Comparison of ENCODE assay signal across 8 mouse cellular contexts in the genomic region with DNA sequence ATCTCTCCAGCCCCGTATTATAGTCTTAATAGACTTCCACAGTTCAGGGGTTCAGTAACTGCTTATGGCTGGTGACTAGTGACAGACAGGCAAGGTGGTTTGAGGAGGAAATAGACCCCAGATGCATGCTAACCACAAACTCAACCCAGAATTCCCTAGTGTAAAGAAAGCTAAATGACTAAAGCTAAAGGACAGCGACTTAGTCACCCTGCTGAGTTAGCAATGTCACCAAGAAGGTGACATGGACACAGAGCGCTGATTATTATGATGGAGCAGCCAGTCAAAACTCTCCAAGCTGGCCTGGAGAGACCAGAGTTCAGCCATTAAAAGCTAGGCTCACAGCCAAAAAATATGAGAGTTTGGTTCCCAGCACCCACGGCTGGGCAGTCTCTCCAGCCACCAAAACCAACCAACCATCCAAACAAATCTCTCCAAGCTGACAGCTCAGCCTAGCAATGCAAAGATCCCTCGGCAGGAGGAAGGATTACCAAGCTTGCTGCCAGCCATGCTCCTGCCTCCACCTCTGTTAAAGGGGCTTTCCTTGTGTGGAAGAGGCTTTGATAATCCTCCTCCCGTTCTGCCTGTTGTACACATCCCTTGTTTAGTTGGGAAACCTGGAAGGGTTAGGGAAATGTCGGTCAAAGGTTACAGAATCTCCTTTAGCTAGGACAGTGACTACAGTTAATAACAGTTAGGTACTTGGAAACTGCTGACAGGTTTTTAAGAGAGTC. TPM values are rescaled to one million over a fixed set of nuclear protein-coding genes. Genes with fewer than 3 reads are reported as not detected.
DNase-seq lines count a peak whose midpoint lies in the region; ATAC-seq and TF ChIP-seq lines count a peak whose summit lies in the region.

No protein-coding gene starts in this region.

- H3K79me2 ChIP-seq in myocyte (ENCODE audit: control insufficient read depth, insufficient read depth): peaks cover 60% of the 10 kb centered on the region

- in situ Hi-C loops in Patski (cut with MboI; ENCODE audit: low pct_unique_long_range_greater_than_20kb): loop anchor here (5.0 to 25.0 kb wide), 3 partner anchors 202 to 1345 kb away; no protein-coding TSS in a partner anchor

- no peak for DNase-seq in left cerebral cortex, adult 2 months (ENCODE audit: extremely low spot score in 1 of 2, low spot score in 2 of 2)
- no peak for DNase-seq in left cerebral cortex, postnatal 10 days (ENCODE audit: extremely low spot score in 1 of 2, low spot score in 2 of 2)
- peak; percentile 79 for DNase-seq in Patski (ENCODE audit: low read depth, low spot score)
- DNase-seq in kidney, adult 11 months: peak; percentile 72
- DNase-seq in gastrocnemius, adult 8-10 months (ENCODE audit: low spot score in 2 of 2): no peak
- DNase-seq in left cerebral cortex, adult 9 months (ENCODE audit: low spot score in 2 of 2): no peak
- DNase-seq in cerebellum, postnatal 4 days (ENCODE audit: low spot score in 2 of 2): no peak

- POLR2A ChIA-PET in Patski (lab: Charles Lee): interaction anchor here (0.6 to 1.5 kb wide), 3 partner anchors 27 to 65 kb away, joined by 3 to 4 read pairs (median 4); no protein-coding TSS in a partner anchor

- H3ac ChIP-seq in myocyte (ENCODE audit: control insufficient read depth, insufficient read length): no peak overlapping the region

- no peak for TF ChIP-seq CTCF in left cerebral cortex, adult 2 months (IDR thresholded peaks at IDR 0.05)
- no peak for TF ChIP-seq CTCF in Patski (IDR thresholded peaks at IDR 0.05)

- peak; percentile 10 for ATAC-seq in Patski

- intact Hi-C loops in left cerebral cortex, adult 2 months (cut with DNase I): loop anchor here (1.0 to 5.0 kb wide), 2 partner anchors 117 to 134 kb away; no protein-coding TSS in a partner anchor
- intact Hi-C loops in left cerebral cortex, postnatal 10 days (cut with DNase I): no loop called here

- CTCF ChIA-PET in Patski (lab: Charles Lee): interaction anchor here (1.1 to 4.1 kb wide), 5 partner anchors 9 to 53 kb away, joined by 3 to 42 read pairs (median 5); no protein-coding TSS in a partner anchor

- TF ChIP-seq POLR2A in myocyte (IDR thresholded peaks at IDR 0.05; ENCODE audit: insufficient read length, low read depth): no peak

- no peak overlapping the region; the same call in 1 of the 2 replicates for H3K4me3 ChIP-seq in left cerebral cortex, adult 2 months
- peak overlapping the region; percentile 82 for H3K4me3 ChIP-seq in myocyte

- 0 out of 2 replicates have a peak overlapping the region, but pooled peaks have one; percentile 12 for H3K27ac ChIP-seq in left cerebral cortex, adult 2 months

- H3K27me3 ChIP-seq in Patski: no peaks in the 10 kb centered on the region
- H3K27me3 ChIP-seq in myocyte (ENCODE audit: control insufficient read depth, insufficient read depth, insufficient read length): no peaks in the 10 kb centered on the region

- peak overlapping the region; percentile 81 for H3K4me2 ChIP-seq in myocyte (ENCODE audit: low read depth)

- H3K36me3 ChIP-seq in myocyte (ENCODE audit: control insufficient read depth, insufficient read depth): peaks cover 5% of the 10 kb centered on the region

TF ChIP-seq in myocyte, 11 proteins besides CTCF, POLR2A, EP300 and RAD21:
- TF ChIP-seq MYOD1 (IDR thresholded peaks at IDR 0.05; ENCODE audit: control insufficient read depth in 1 of 3, insufficient read length in 2 of 3, low read depth in 2 of 3): no peak
- TF ChIP-seq USF1 (IDR thresholded peaks at IDR 0.05; ENCODE audit: low read depth): no peak
- no peak for TF ChIP-seq E2F4 (IDR thresholded peaks at IDR 0.05; ENCODE audit: insufficient read depth)
- TF ChIP-seq POLR2AphosphoS2 (IDR thresholded peaks at IDR 0.05; ENCODE audit: insufficient read length, low read depth): no peak
- TF ChIP-seq SRF (IDR thresholded peaks at IDR 0.05; ENCODE audit: control insufficient read depth, insufficient read length, low read depth): no peak

RNA-seq across cellular contexts. Expression of a gene that starts 2.6 kb away (rescaled TPM):
- 100 to 1,000 TPM; 302 TPM for total RNA-seq in left cerebral cortex, adult 2 months (2021)
- total RNA-seq in left cerebral cortex, postnatal 10 days (2021): 100 to 1,000 TPM; 462 to 490 TPM
- polyA plus RNA-seq in Patski (2021) (197 TPM), myocyte (2012; fragmentation: generic; extraction: Trizol) (142 TPM)
- total RNA-seq in gastrocnemius, adult 8-10 months (2022): 100 to 1,000 TPM in 3 of 4 experiments, 10 to 100 TPM in 1; 94.3 to 146 (median 115) TPM

RNA-seq across cellular contexts. Expression of a gene that starts 29.2 kb away (rescaled TPM):
- 10 to 100 TPM; 16.1 to 16.7 TPM for total RNA-seq in left cerebral cortex, adult 2 months (2021)
- 10 to 100 TPM; 18.0 to 23.5 TPM for total RNA-seq in left cerebral cortex, postnatal 10 days (2021)
- 45.0 TPM for polyA plus RNA-seq in Patski (2021)
- 13.6 TPM for polyA plus RNA-seq in myocyte (2012; fragmentation: generic; extraction: Trizol)
- total RNA-seq in gastrocnemius, adult 8-10 months (2022): 1 to 10 TPM in 3 of 4 experiments, under 1 TPM in 1; 0.89 to 1.8 (median 1.2) TPM

RNA-seq across cellular contexts. Expression of a gene that starts 40.8 kb away (rescaled TPM):
- total RNA-seq in left cerebral cortex, adult 2 months (2021): 1 to 10 TPM; 1.7 to 2.1 TPM
- 1 to 10 TPM; 2.0 to 2.2 TPM for total RNA-seq in left cerebral cortex, postnatal 10 days (2021)
- polyA plus RNA-seq in Patski (2021) (46.8 TPM), myocyte (2012; fragmentation: generic; extraction: Trizol) (2.2 TPM)
- total RNA-seq in gastrocnemius, adult 8-10 months (2022): 1 to 10 TPM; 5.5 to 7.5 (median 6.9) TPM

RNA-seq across cellular contexts. Expression of a gene that starts 54.1 kb away (rescaled TPM):
- total RNA-seq in left cerebral cortex, adult 2 months (2021): 10 to 100 TPM; 40.8 to 47.2 TPM
- total RNA-seq in left cerebral cortex, postnatal 10 days (2021): 10 to 100 TPM; 31.3 to 32.5 TPM
- polyA plus RNA-seq in Patski (2021) (not detected), myocyte (2012; fragmentation: generic; extraction: Trizol) (0.02 TPM)
- total RNA-seq in gastrocnemius, adult 8-10 months (2022): under 1 TPM; 0.05 to 0.17 (median 0.09) TPM

Comparison
In these comparisons a context has a peak if more than half of its experiments do, and no peak if none do; other contexts are left out.
1. DNase-seq: peak in Patski (single experiment) and kidney, adult 11 months (single experiment); none in left cerebral cortex, adult 2 months (0 of 2), left cerebral cortex, postnatal 10 days (0 of 2), gastrocnemius, adult 8-10 months (0 of 2), left cerebral cortex, adult 9 months (0 of 2) and cerebellum, postnatal 4 days (0 of 2).
2. RNA of a gene that starts 29.2 kb away (total RNA-seq): 18.0 to 23.5 TPM in left cerebral cortex, postnatal 10 days and 16.1 to 16.7 TPM in left cerebral cortex, adult 2 months; 0.89 to 1.8 TPM in gastrocnemius, adult 8-10 months; every median in the first group is over 4 times any median in the second.